Mouse (Mus musculus) regulatory T cell (primary cell): ENCODE measurements around the gene Eif2b4.

ENCODE experiments used
- in situ Hi-C: fragments of 300-600 bp; cut with MboI, MseI; formaldehyde crosslinking; loops from one replicate; pipeline ENCODE4 v1.15.1; 2025; ENCODE audit warnings: high pct_unique_total_duplicates

Gene Eif2b4

GRCm38 (mm10) chr5:31201042-31201741 is 8.0 kb upstream of the Eif2b4 start:
- in situ Hi-C loops, result loop anchor here (5.0 to 25.0 kb wide), 2 partner anchors 91 to 1261 kb away; partner anchors contain the start of genes Ift172 and Ppp1cb

DNA sequence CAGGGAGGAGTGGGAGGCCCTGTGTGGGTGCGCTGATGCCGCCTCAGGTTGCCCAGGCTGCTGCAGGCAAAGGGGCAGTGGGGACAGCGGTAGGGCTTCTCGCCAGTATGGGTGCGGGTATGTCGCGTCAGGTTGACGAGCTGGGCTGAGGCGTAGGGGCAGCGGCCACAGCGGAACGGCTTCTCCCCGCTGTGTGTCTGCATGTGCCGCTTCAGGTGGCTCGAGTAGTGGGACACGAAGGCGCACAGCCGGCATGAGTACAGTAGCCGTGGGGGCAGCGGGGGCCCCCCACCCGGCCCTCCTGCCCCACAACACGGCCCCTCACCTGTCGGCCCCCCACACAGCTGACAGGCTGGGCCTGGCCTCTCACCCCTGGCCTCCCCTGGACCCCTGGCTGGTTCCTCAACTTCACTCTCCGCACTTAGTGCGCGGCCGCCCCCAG is 7.1 kb upstream of the Eif2b4 start:
- in situ Hi-C loops, result loop anchor here (5.0 to 25.0 kb wide), 2 partner anchors 92 to 1262 kb away; partner anchors contain the start of genes Ift172 and Ppp1cb

- in situ Hi-C loops, result loop anchor here (5.0 to 25.0 kb wide), 2 partner anchors 92 to 1262 kb away; partner anchors contain the start of genes Ift172 and Ppp1cb
Measured at GRCm38 (mm10) chr5:31199893-31200292, 6.7 kb upstream of the Eif2b4 start.

DNA sequence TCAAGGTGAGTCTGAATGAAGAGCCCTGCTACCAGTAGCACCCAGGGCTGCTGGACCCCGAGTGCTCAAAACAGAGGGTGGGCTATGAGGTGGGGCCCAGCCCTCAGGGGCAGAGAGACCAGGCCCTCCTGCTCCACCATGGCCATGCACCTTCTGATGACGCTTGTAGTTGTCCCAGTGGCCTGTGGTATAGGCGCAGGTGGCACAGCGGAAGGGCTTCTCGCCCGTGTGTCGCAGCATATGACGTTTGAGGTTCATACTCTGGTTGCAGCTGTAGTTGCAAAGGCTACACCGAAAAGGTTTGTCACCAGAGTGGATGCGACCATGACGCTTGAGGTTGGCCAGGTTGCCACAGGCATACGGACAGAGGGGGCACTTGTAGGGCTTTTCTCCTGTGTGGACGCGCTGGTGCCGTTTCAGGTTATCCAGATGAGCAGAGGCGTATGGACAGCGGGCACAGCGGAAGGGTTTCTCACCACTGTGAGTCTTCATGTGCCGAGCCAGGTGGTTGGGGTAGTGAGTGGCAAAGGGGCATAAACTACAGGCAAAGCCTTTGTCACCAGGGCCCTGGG is 6.2 kb upstream of the Eif2b4 start:
- in situ Hi-C loops, result no loop called here

GRCm38 (mm10) chr5:31198616-31199320 is 5.5 kb upstream of the Eif2b4 start:
- in situ Hi-C loops, result no loop called here

DNA sequence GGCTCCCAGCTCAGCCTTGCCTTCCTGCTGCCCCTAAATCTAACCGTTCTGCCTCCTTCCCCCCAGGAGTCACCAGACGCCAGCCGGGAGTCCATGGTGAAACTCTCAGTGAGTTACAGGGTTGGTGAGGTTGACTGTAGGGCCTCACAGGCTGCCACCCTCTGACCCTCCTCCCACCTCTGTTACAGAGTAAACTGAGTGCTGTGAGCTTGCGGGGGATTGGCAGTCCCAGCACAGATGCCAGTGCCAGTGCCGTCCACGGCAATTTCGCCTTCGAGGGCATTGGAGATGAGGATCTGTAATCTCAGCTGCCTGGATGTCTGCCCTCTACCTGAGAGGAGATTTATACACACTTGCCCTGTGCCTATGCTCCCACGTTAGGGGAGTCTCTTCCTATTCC is 4.9 kb upstream of the Eif2b4 start:
- in situ Hi-C loops, result no loop called here

DNA sequence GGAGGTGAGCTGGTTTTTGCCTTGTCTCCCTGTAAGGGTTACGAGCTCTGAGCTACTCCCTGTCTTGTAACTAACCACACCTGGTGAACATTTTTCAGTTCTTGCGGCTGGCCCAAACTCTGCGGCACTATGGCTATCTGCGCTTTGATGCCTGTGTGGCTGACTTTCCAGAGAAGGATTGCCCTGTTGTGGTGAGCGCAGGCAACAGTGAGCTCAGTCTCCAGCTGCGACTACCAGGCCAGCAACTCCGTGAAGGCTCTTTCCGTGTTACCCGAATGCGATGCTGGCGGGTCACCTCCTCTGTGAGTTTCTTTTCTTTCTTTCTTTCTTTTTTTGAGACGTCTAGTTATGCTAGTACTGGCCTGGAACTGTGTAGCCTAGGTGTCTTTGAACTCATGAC is 3.8 kb upstream of the Eif2b4 start:
- in situ Hi-C loops, result no loop called here

DNA sequence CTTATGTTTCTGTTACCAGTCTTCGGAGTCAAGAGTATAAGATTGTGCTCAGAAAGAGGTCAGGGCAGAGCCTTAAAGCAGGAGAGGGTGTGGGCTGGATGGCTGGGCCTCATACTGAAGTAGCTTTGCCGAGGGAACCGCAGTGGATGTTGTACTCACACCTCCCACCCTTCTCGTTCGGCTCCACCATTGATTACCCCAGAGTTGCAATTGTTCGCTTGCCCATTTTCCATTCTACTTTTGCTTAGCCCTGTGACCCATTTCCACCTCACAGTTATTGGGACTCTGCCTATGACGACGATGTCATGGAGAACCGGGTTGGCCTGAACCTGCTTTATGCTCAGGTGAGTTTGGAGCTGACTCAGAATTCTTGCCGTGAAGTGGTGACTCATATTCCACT is 3.0 kb upstream of the Eif2b4 start:
- in situ Hi-C loops, result no loop called here

DNA sequence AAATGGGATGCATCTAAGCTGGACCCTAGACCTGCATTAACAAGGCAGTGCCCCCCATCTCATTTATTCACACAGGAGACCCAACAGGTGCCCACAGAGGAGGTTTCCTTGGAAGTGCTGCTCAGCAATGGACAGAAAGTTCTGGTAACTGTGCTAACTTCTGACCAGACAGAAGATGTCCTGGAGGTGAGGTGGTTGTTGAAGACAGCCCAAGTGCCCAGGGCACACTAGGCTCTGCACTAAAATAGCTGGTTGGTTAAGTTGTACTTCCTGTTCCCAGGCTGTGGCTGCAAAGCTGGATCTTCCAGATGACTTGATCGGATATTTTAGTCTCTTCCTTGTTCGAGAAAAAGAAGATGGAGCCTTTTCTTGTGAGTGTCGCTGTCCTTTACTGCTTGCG is 2.4 kb upstream of the Eif2b4 start:
- in situ Hi-C loops, result no loop called here

DNA sequence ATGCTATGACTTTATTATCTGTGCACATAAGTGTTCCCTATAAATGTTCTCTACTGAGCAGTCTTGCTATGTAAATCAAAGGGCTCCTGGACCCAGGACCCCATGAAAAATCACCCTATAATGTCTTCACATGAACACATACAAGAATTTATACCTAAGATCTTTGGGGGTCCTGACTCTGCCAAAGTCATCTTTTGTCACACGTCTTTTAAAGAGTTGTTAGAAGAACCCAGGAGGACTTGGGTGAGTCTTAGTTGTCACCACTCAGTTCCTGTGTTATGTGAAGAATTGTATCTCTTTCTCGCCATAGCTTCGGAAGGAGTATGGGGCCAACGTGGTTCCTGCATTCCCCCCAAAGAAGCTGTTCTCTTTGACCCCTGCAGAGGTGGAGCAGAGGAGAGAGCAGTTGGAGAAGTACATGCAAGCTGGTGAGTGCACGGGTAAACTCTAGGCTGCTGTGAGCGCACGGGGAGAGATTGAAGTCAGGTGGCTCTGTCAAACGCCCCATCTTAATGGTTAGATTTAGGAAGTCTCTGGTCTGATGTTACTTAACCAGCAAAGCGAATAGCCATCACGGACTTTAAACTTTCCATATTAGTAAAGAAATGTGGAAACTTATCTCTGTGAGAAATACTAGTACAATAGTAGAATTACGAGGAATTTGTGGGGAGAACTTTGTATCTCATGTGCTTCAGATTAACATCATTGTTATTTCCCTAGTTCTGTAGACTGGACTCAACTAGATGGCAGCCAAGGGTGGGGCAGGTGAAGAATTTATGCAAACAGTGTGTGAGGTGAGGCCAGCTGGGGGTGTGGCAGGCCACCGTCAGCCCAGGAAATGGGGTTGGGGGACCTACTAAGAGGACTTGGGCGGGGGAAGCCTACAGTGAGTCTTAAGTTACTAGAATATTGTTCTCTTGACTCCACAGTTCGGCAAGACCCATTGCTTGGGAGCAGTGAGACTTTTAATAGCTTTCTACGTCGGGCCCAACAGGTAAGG is 1.6 kb upstream of the Eif2b4 start:
- in situ Hi-C loops, result loop anchor here (5.0 kb wide), 1 partner anchor 307 kb away; the partner anchor contains the start of gene Agbl5

DNA sequence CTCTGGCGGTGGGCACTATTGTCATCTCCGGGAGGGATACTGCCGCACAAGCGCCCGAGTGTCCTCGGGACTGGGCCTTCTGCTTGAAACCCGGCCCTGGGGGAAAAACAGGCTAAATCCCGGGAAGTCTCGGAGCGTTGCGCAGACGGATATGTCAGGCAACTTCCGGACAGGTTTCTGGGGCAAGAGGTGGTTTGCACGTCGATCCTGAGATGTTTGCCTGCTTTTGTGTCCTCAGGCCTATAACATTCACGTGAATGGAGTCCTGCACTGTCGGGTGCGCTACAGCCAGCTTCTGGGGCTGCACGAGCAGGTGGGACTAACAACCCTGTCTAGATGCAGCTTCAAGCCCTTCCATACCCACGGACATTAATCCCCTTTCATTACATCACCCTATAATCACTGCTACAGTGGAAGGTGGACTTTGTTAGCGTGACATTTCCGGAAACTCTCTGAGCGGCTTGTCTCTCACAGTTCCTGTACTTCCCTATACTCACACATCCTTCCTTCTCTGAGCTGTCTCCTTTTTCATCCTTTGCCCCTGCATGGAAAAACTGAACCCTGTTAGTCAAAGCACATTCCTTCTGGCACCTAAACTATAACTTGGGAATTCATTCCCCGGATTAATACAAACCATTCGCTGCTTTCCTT is 526 bp upstream of the Eif2b4 start:
- in situ Hi-C loops, result loop anchor here (5.0 kb wide), 1 partner anchor 306 kb away; the partner anchor contains the start of gene Agbl5

GRCm38 (mm10) chr5:31192045-31192938 is 938 bp downstream of the Eif2b4 start:
- in situ Hi-C loops, result loop anchor here (5.0 kb wide), 1 partner anchor 305 kb away; the partner anchor contains the start of gene Agbl5

GRCm38 (mm10) chr5:31190201-31190600 is 3.0 kb downstream of the Eif2b4 start:
- in situ Hi-C loops, result loop anchor here (5.0 kb wide), 1 partner anchor 303 kb away; the partner anchor contains the start of gene Agbl5

GRCm38 (mm10) chr5:31188223-31188840 is 4.9 kb downstream of the Eif2b4 start:
- in situ Hi-C loops, result no loop called here

DNA sequence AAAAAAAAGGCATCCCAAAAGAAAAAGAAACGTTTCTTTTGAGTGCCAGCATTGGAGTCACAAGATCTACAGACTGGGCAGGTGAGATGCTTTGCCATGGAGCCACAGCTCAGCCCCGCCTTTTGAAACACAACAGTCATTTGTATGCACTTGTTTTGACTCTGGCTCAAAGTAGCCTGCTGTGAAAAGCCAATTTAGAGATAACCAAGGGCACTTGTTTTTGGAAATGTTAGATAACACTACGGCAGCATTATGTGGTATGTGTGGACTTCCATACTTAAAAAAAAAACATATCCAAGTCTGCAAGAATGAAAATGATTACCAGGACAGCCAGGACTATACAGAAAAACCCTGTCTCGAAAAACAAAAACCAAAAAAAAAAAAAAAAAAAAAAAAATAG is 9.6 kb downstream of the Eif2b4 start:
- in situ Hi-C loops, result no loop called here

DNA sequence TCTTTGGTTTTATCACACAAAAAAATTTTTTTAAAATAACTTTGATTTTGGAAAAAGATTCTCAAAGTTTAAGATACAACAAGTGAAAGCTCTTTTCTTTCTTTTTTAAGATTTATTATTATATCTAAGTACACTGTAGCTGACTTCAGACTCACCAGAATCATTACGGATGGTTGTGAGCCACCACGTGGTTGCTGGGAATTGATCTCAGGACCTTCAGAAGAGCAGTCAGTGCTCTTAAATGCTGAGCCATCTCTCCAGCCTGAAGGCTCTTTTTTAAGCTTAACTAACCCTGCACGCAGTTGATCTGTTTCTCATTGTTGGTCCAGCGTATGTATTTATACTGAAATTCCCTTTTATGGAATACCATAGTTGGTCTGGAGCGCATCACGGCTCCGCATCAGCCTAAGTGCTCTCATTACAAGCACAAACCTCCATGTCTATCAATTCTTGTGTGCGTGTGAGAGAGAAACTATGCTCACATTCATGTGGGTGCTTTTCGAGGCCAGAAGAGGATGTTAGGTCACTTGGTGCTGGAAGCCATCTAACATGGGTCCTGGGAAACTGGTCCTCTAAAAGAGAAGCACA is 12.0 kb downstream of the Eif2b4 start:
- in situ Hi-C loops, result no loop called here

DNA sequence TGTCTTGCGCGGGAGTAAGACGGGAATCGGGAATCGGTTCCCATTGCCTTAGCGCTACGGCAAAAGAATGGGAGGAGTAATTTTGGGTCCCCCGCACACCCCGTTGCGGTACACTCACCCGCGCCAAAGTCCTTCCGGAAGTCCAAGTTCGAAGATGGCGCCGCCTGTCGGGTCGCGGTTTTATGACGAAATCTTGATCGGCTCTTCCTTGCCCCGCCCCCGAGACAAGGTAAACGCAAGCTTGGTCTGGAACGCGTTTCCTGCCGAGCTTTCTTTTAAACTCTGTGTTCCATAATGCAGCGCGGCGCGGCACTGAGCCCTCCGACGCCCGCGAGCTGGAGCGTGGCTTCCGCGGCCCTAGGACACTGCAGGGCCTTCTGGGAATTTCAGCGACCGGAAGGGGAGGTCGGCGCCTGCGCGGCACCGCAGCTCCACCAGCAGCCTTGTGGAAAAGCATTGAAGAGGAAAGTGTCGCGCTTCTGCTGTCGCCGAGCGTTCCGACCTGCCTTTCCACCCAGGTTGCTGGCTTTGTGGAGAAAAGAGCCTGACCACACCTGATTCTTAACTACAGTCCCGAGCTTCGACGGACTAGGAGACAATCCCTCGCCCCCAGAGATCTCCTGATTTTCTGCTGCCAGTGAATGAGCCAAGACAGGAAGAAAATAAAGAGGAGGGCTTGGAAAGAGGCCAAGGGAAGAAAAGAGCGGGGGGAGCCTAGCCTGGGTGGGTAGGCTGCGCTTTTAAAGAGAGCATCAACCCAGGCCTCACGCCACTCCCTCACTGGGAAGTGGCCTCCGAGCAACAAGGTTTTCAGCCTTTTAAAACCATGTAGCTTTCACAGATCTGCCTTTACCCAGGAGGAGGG is 13.2 kb downstream of the Eif2b4 start, which contains the start of the genes Gm29609 and Gtf3c2:
Gm29609 (minus strand) TSS at position 146 of the 865 bp plus-strand sequence.
Gtf3c2 (minus strand) TSS at position 379 of the 865 bp plus-strand sequence.
- in situ Hi-C loops, result loop anchor here (5.0 kb wide), 1 partner anchor 62 kb away; the partner anchor contains the start of genes Gm9970 and Nrbp1
